Mouse (Mus musculus) testis, adult 2 months (tissue): ENCODE data around the gene Sdf2. TPM values are rescaled to one million over a fixed set of nuclear protein-coding genes. Genes with fewer than 3 reads are reported as not detected.

Source experiments
- H3K27ac ChIP-seq: fragments of 200-500 bp; 2 replicates; pipeline ENCODE4 v1.5.1; 2012; ENCODE audit warnings: low read depth, low read length; ENCODE audit not compliant: control insufficient read depth, insufficient read depth
- H3K27me3 ChIP-seq: fragments of 200-500 bp; 2 replicates; pipeline ENCODE4 v1.6.1; 2012; ENCODE audit warnings: mild to moderate bottlenecking, low read length, moderate library complexity; ENCODE audit not compliant: control insufficient read depth, insufficient read depth
- H3K36me3 ChIP-seq: fragments of 200-500 bp; 2 replicates; pipeline ENCODE4 v1.6.1; 2012; ENCODE audit warnings: mild to moderate bottlenecking, low read length; ENCODE audit not compliant: control insufficient read depth, insufficient read depth
- H3K4me1 ChIP-seq: fragments of 200-500 bp; 2 replicates; pipeline ENCODE4 v1.6.1; 2012; ENCODE audit warnings: low read length; ENCODE audit not compliant: control insufficient read depth, insufficient read depth
- H3K4me3 ChIP-seq: fragments of 200-500 bp; 2 replicates; pipeline ENCODE4 v1.5.1; 2012; ENCODE audit warnings: low read depth, mild to moderate bottlenecking, low read length, moderate library complexity, mixed read lengths; ENCODE audit not compliant: control insufficient read depth
- CTCF ChIP-seq: fragments of 200-500 bp; IDR thresholded peaks from 2 replicates; pipeline ENCODE4 v1.5.1; 2012; ENCODE audit warnings: low read depth, mild to moderate bottlenecking, inconsistent platforms, low read length, moderate library complexity; ENCODE audit not compliant: control insufficient read depth, insufficient read depth, insufficient replicate concordance
- POLR2A ChIP-seq: fragments of 200-500 bp; IDR thresholded peaks from 2 replicates; pipeline ENCODE4 v1.6.1; 2012; ENCODE audit warnings: low read depth, mild to moderate bottlenecking, inconsistent platforms, low read length, moderate library complexity; ENCODE audit not compliant: control insufficient read depth
- polyA plus RNA-seq: library from polyadenylated mRNA; depleted of rRNA; stranded (reverse); fragments of >200 nt; gene quantifications from 2 replicates; pipeline ENCODE4 v1.2.3, GENCODE M21; 2012; rRNA removed

Gene Sdf2
- polyA plus RNA-seq, 1 experiment, result 35.3 TPM

DNA sequence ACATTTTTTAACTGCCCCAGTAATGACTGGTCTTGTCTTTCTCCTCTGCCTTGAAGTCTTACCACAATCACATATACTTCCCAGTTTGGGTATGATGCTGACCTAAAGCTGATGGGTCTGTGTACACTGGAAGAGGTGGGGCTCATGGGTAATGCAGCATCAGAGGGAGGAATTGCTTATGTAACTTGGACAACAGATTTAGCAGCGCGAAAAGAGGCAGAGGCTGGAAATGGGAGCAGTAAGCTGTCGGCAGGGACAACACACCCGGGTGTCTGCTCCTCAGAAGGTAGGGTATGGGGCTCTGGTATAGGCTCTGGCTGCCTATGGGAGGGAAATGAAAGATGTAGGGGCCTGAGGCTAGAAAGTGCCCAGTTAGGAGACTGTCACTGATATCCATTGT is 45.1 kb downstream of the Sdf2 start, which contains the start of gene BC030499:
Gene BC030499 (plus strand): TSS at position 188 of the 400 bp plus-strand sequence.
- no peak for TF ChIP-seq CTCF
- TF ChIP-seq POLR2A, result peak; percentile 39; the same call in 1 of the 2 replicates
- Histone ChIP-seq H3K27ac (no peak within 1 kb of the TSS), H3K27me3 (no peaks in the 10 kb centered on the region), H3K4me1 (no peaks in the 10 kb centered on the region), H3K36me3 (peaks cover 6% of the 10 kb centered on the region), H3K4me3 (no peak within 1 kb of the TSS)

DNA sequence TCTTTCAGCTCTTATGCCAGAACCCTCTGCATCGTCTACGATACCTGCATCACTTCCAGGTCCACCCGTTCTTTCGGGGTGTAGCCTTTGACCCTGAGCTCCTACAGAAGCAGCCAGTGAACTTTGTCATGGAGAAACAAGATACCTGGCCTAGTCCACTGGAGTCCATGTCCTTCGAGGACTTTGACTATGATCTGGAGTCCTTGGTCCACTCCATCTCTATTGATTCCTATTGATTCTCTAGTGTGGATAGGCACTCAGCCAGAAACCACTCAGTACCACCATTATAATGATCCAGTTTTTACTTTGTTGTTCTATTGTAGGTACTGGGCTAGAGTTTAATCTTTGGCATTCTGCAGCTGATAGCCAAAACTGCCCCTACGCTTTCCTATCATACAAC is 49.0 kb downstream of the Sdf2 start:
- H3K4me1 ChIP-seq, result no peaks in the 10 kb centered on the region
- TF ChIP-seq CTCF, result no peak
- TF ChIP-seq POLR2A, result no peak
- no peaks in the 10 kb centered on the region for H3K27me3 ChIP-seq
- no peak overlapping the region for H3K4me3 ChIP-seq
- H3K27ac ChIP-seq, result no peak overlapping the region
- peaks cover 2% of the 10 kb centered on the region; the same call in 1 of the 2 replicates for H3K36me3 ChIP-seq

DNA sequence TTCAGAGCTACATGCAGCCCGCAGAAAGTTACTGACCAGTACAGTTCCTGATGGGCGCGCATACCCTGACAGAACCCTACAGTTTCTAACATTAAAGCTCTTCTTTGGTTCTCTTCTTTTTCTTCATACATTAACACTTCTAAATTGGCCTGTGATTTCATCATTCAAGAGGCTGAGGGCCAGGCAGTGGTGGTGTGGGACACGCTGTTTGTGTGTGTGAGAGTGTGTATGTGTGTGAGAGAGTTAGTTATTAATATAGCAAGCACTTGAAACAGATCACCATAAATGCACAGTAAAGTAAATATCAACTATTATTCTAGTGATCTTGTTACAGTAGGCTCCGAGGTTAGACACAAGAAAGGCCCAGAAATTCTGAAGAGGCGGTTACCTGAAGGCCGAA is 55.4 kb downstream of the Sdf2 start:
- Histone ChIP-seq H3K4me1 (no peaks in the 10 kb centered on the region; the same call in 1 of the 2 replicates), H3K36me3 (peaks cover 4% of the 10 kb centered on the region), H3K27ac (peak overlapping the region; percentile 98), H3K27me3 (no peaks in the 10 kb centered on the region), H3K4me3 (peak overlapping the region; percentile 95)
- TF ChIP-seq POLR2A (no peak), CTCF (no peak)

DNA sequence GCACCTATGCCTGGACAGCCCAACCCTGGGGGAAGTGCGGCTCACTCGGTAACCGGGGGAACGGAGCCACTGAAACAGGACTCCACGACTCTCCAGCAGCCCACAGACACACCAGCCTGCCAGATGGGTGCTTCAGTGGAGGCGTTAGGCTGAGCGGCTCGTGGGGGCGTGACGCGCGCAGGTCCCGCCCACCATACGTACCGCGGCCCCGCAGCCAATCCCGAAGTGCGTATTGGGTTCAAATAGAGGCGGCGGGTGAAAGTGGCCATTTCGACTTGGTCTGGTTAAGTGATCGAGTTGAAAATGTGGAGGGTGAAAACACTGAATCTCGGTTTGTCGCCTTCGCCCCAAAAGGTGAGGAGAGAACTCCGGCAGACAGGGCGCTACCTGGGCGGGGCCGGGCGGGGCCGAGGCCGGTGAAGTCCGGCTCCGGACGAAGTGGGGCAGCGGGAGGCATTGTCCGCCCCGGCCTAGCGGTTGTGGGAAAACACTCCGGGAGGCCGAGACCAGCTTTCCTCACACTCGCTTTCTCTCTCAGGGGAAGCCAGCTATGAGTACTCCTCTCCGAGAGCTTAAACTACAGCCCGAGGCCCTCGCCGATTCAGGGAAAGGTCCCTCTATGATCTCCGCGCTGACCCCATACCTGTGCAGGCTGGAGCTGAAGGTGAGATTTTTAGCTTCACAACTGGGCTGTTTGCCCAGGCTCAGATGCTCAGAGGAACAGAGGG is 56.0 kb downstream of the Sdf2 start, which contains the start of gene Spag5:
Gene Spag5 (plus strand): TSS at position 173 of the 728 bp plus-strand sequence.
- H3K27me3 ChIP-seq, result no peaks in the 10 kb centered on the region
- no peaks in the 10 kb centered on the region; the same call in 1 of the 2 replicates for H3K4me1 ChIP-seq
- peak within 1 kb of the TSS; percentile 98 for H3K27ac ChIP-seq
- H3K4me3 ChIP-seq, result peak within 1 kb of the TSS; percentile 95
- peaks cover 4% of the 10 kb centered on the region for H3K36me3 ChIP-seq
- TF ChIP-seq CTCF (no peak), POLR2A (peak; percentile 96)

Other genes with a start within 250 kb of the Sdf2 start
- gene Dhrs13, start 213.5 kb upstream of the Sdf2 start, polyA plus RNA-seq, result 4.9 and 5.1 TPM in 2 replicates
- gene Flot2, start 207.8 kb upstream of the Sdf2 start, polyA plus RNA-seq, result 35.3 and 36.6 TPM in 2 replicates
- gene Eral1, start 165.4 kb upstream of the Sdf2 start, polyA plus RNA-seq, result 17.4 and 18.2 TPM in 2 replicates
- gene Fam222b, start 151.1 kb upstream of the Sdf2 start, polyA plus RNA-seq, result 11.5 and 11.7 TPM in 2 replicates
- 9.5 and 12.5 TPM in 2 replicates for gene Traf4, start 80.2 kb upstream of the Sdf2 start, polyA plus RNA-seq
- 22.2 and 22.3 TPM in 2 replicates for gene Nek8, start 69.1 kb upstream of the Sdf2 start, polyA plus RNA-seq
- 65.1 and 73.7 TPM in 2 replicates for gene Tlcd1, start 69.0 kb upstream of the Sdf2 start, polyA plus RNA-seq
- 125 and 137 TPM in 2 replicates for gene Rpl23a, start 62.2 kb upstream of the Sdf2 start, polyA plus RNA-seq
- 10.4 and 13.2 TPM in 2 replicates for gene Rab34, start 57.3 kb upstream of the Sdf2 start, polyA plus RNA-seq
- gene Proca1, start 52.4 kb upstream of the Sdf2 start, polyA plus RNA-seq, result 175 and 191 TPM in 2 replicates
- 20.1 and 22.2 TPM in 2 replicates for gene Supt6, start 241 bp downstream of the Sdf2 start, polyA plus RNA-seq
- gene 2610507B11Rik, start 16.0 kb downstream of the Sdf2 start, polyA plus RNA-seq, result 125 and 133 TPM in 2 replicates
- gene BC030499, start 45.1 kb downstream of the Sdf2 start, polyA plus RNA-seq, result 0.22 and 0.28 TPM in 2 replicates
- 54.3 and 56.0 TPM in 2 replicates for gene Spag5, start 55.8 kb downstream of the Sdf2 start, polyA plus RNA-seq
- gene Aldoc, start 77.2 kb downstream of the Sdf2 start, polyA plus RNA-seq, result 5.8 and 7.4 TPM in 2 replicates
- gene Pigs, start 82.7 kb downstream of the Sdf2 start, polyA plus RNA-seq, result 57.4 and 69.7 TPM in 2 replicates
- 47.2 and 66.7 TPM in 2 replicates for gene Unc119, start 97.7 kb downstream of the Sdf2 start, polyA plus RNA-seq
- not detected in 2 replicates for gene Foxn1, start 140.8 kb downstream of the Sdf2 start, polyA plus RNA-seq
- 2.8 and 3.1 TPM in 2 replicates for gene Slc13a2, start 176.5 kb downstream of the Sdf2 start, polyA plus RNA-seq
- 7.7 and 7.8 TPM in 2 replicates for gene Slc46a1, start 220.0 kb downstream of the Sdf2 start, polyA plus RNA-seq